Comparison of ENCODE assay signal across 24 mouse cellular contexts in the genomic region with DNA sequence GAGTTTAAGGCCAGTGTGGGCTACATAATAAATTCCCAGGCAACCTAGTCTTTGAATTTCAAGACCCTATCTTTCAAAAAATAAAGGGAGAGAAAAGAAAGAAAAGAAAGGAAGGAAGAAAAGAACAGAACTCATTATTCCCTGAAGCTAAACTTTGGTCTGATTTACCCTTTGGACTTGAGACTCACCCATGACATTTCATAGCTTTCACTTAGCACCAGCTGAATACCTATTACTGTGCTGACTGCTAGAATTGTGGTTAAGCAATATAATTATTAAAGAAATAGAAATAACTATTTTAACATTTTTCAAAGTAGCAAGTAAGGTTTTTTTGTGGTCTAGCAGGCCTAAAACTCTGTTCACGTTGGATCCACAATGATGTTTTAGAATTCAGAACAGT. TPM values are rescaled to one million over a fixed set of nuclear protein-coding genes. Genes with fewer than 3 reads are reported as not detected.
DNase-seq lines count a peak whose midpoint lies in the region; ATAC-seq and TF ChIP-seq lines count a peak whose summit lies in the region.
"Had no signal": no experiment of that assay in that cellular context is flagged by ENCODE, and none has a peak within 500 bp of the region (broad histone marks: within the 10 kb centered on the region; RNA-seq: fewer than 3 reads in every experiment).

No protein-coding gene starts in this region.

- no peak for DNase-seq in gastrocnemius, adult 2 months
- DNase-seq in gastrocnemius, postnatal 36 days, result no peak
- DNase-seq in kidney, adult 9 months, result peak; percentile 62
- no peak for DNase-seq in kidney, postnatal 25 days
- DNase-seq in left cerebral cortex, adult 2 months (ENCODE audit: extremely low spot score in 1 of 2, low spot score in 2 of 2), result no peak
- DNase-seq in left cerebral cortex, postnatal 36 days (ENCODE audit: low spot score in 2 of 2), result no peak
- DNase-seq: adrenal gland, adult 2 months; adrenal gland, postnatal 10 days; adrenal gland, postnatal 25 days; cerebellum, adult 11 months; cerebellum, adult 18-20 months; cerebellum, adult 8-10 months; cerebellum, adult 9-11 months; cerebellum, postnatal 14 days; cerebellum, postnatal 36 days; embryo, embryonic 11 days had no signal

- no peak for ATAC-seq in megakaryocyte, adult 5-6 weeks (ENCODE audit: poor library complexity, severe bottlenecking)
- ATAC-seq: forebrain, embryonic 14.5 days; forebrain, embryonic 16.5 days had no signal

- intact Hi-C loops in gastrocnemius, adult 2 months (cut with DNase I), result no loop called here
- intact Hi-C loops in gastrocnemius, postnatal 36 days (cut with DNase I), result no loop called here
- intact Hi-C loops in left cerebral cortex, adult 2 months (cut with DNase I), result no loop called here
- intact Hi-C loops in left cerebral cortex, postnatal 36 days (cut with DNase I), result no loop called here

- H3K4me3 ChIP-seq in gastrocnemius, adult 2 months, result peak overlapping the region; percentile 54
- peak overlapping the region; percentile 26 for H3K4me3 ChIP-seq in left cerebral cortex, adult 2 months
- peak overlapping the region; percentile 80 for H3K4me3 ChIP-seq in megakaryocyte, embryonic 14.5 days (replicated peaks)

- no peak for TF ChIP-seq CTCF in gastrocnemius, adult 2 months (IDR thresholded peaks at IDR 0.05)
- TF ChIP-seq CTCF in left cerebral cortex, adult 2 months (IDR thresholded peaks at IDR 0.05), result no peak

- H3K36me3 ChIP-seq in megakaryocyte, embryonic 14.5 days (replicated peaks; ENCODE audit: low read length), result peaks cover 31% of the 10 kb centered on the region
- H3K36me3 ChIP-seq: embryonic facial prominence, embryonic 15.5 days; forebrain, embryonic 10.5 days; forebrain, embryonic 12.5 days had no signal

- no peaks in the 10 kb centered on the region for H3K27me3 ChIP-seq in megakaryocyte, embryonic 14.5 days (replicated peaks)
- H3K27me3 ChIP-seq: embryonic facial prominence, embryonic 13.5 days; embryonic facial prominence, embryonic 15.5 days; forebrain, embryonic 12.5 days had no signal

- peaks cover 22% of the 10 kb centered on the region for H3K4me1 ChIP-seq in megakaryocyte, embryonic 14.5 days

- no peaks in the 10 kb centered on the region for H3K9me3 ChIP-seq in megakaryocyte, embryonic 14.5 days
- H3K9me3 ChIP-seq: embryonic facial prominence, embryonic 13.5 days; embryonic facial prominence, embryonic 15.5 days; forebrain, embryonic 10.5 days; forebrain, embryonic 12.5 days had no signal

- peak overlapping the region; percentile 95; the same call in 1 of the 2 replicates for H3K27ac ChIP-seq in gastrocnemius, adult 2 months
- no peak overlapping the region for H3K27ac ChIP-seq in left cerebral cortex, adult 2 months
- H3K27ac ChIP-seq: embryonic facial prominence, embryonic 13.5 days; embryonic facial prominence, embryonic 15.5 days; forebrain, embryonic 10.5 days; forebrain, embryonic 12.5 days had no signal

RNA-seq across cellular contexts. Expression of a gene that starts 1.6 kb away (rescaled TPM):
- 1 to 10 TPM; 2.5 to 2.8 TPM for total RNA-seq in gastrocnemius, adult 2 months (2021)
- total RNA-seq in gastrocnemius, postnatal 36 days (2021), result 1 to 10 TPM; 2.0 to 2.3 TPM
- 10 to 100 TPM; 12.7 to 13.3 TPM for total RNA-seq in left cerebral cortex, adult 2 months (2021)
- total RNA-seq in left cerebral cortex, postnatal 36 days (2021), result 10 to 100 TPM; 12.7 to 14.5 TPM
- polyA plus RNA-seq in megakaryocyte, embryonic 14.5 days (2012; ENCODE audit: insufficient read depth, low replicate concordance), result 1.0 and 2.4 TPM in 2 replicates
- 4.0 TPM in 2 replicates for total RNA-seq in megakaryocyte, adult 5-6 weeks (2015)
- 4.0 and 4.4 TPM in 2 replicates for total RNA-seq in megakaryocyte, adult 5-6 weeks (2017)

RNA-seq across cellular contexts. Expression of a gene that starts 1.8 kb away (rescaled TPM):
- 10 to 100 TPM; 29.8 to 31.9 TPM for total RNA-seq in gastrocnemius, adult 2 months (2021)
- 10 to 100 TPM; 23.8 to 25.4 TPM for total RNA-seq in gastrocnemius, postnatal 36 days (2021)
- 10 to 100 TPM; 33.7 to 38.3 TPM for total RNA-seq in left cerebral cortex, adult 2 months (2021)
- 10 to 100 TPM; 30.0 to 39.7 TPM for total RNA-seq in left cerebral cortex, postnatal 36 days (2021)
- polyA plus RNA-seq in megakaryocyte, embryonic 14.5 days (2012; ENCODE audit: insufficient read depth, low replicate concordance), result 4.0 and 9.1 TPM in 2 replicates
- total RNA-seq in megakaryocyte, adult 5-6 weeks (2015), result 77.7 and 87.1 TPM in 2 replicates
- 75.8 and 80.7 TPM in 2 replicates for total RNA-seq in megakaryocyte, adult 5-6 weeks (2017)

Comparison
In these comparisons a context has a peak if more than half of its experiments do, and no peak if none do; other contexts are left out.
1. H3K4me3 ChIP-seq: peak in every context shown above with its lines; median percentile 80 in megakaryocyte, embryonic 14.5 days; 54 in gastrocnemius, adult 2 months; 26 in left cerebral cortex, adult 2 months.